Mouse (Mus musculus): ENCODE measurements around the gene Platr25.
"Not testable (repeated sequence)": the region's sequence is repeated elsewhere in the genome, so short reads cannot be mapped to it uniquely, and the experiment has no call there.

- not testable (repeated sequence) for TF ChIP-seq CTCF (IDR thresholded peaks at IDR 0.05; ENCODE audit: extremely low read depth, insufficient read length, insufficient replicate concordance, low read depth, low read length); POLR2A (IDR thresholded peaks at IDR 0.05; ENCODE audit: low read depth, low read length)
Observed at GRCm38 (mm10) chr13:62786135-62786493, 25.6 kb upstream of the Platr25 start.
